Mouse (Mus musculus) lung, postnatal 0 days (tissue): Measurements from ENCODE around the gene Trim2.

Experiments used
- CTCF ChIP-seq: IDR thresholded peaks from 2 replicates; pipeline ENCODE4 v1.5.1; 2016; ENCODE audit warnings: antibody characterized with exemption, mild to moderate bottlenecking
- EP300 ChIP-seq: IDR thresholded peaks from 2 replicates; pipeline ENCODE4 v1.6.1; 2016; ENCODE audit warnings: antibody characterized with exemption, mild to moderate bottlenecking, control low read depth

DNA sequence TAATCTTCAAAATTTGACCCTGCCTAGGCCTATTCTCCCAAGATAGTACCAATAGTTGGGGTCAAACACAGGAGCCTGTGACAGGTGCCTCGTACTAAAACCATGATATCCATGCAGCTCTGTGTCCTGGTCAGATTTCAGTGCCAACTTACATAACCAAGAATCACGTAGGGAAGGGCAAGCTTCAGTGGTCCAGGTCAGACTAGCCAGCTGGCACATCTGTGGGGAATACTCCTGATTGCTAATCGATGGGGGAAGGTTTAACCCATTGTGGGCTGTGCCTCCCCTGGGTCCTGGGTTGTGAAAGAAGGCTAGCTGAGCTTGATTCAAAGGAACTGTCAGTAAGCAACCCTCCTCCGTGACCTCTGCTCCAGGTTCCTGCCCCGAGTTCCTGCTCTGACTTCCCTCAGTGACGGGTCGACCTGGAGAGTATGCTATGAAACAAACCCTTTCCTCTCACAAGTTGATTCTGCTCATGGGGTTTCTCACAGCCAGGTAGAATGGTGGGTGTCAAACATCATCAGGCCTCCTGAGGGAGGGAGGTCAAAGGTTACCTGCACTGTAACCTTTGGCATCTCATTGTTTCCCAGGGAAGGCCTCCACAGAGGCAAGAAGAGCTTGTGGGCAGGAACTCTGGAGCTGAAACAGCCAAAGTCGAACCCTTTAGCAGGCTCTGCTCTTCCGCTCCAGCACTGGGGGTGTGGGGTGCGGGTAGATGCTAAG, 34.2 kb downstream of the Trim2 start:
- TF ChIP-seq EP300, result no peak
- no peak for TF ChIP-seq CTCF
